Mouse (Mus musculus) cerebellum, postnatal 10 days (tissue): ENCODE results near the gene Gm17720.
"Not testable (repeated sequence)": the region's sequence is repeated elsewhere in the genome, so short reads cannot be mapped to it uniquely, and the experiment has no call there.

Experiments
- DNase-seq, 2 experiments: peaks; one replicate each; pipeline ENCODE4 v3.0.0; 2021; ENCODE audit warnings: mixed read lengths in 2 of 2

The Gm17720 gene

DNA sequence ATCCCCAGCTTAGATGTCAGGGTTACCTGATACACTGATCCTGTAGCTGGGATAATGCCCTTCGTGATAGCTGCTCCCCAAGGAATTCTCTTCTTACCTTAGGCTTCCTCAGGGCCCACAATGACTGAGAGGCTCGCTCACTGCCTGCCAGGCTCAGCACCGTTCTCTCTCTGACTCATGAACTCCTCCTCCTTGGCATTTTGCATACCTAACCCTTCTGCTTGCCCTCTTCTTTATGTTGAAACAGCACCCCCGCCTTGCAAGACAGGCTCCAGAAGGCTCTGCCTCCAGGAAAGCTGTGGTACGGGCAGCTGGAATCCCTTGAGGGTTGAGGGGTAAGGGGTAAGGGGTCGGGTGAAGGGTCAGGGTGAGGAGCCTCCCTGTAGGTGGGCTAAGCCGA, 63.3 kb downstream of the Gm17720 start:
- no peak for DNase-seq

GRCm38 (mm10) chr8:110036156-110036555, 66.4 kb downstream of the Gm17720 start:
- peak; percentile 76 to 82 for DNase-seq

- DNase-seq = no peak
Measured at GRCm38 (mm10) chr8:110034331-110034730, 68.2 kb downstream of the Gm17720 start.

GRCm38 (mm10) chr8:110033771-110034170, 68.8 kb downstream of the Gm17720 start:
- not testable (repeated sequence) for DNase-seq
